Mouse (Mus musculus): ENCODE measurements around the gene Lamb2. TPM values are rescaled to one million over a fixed set of nuclear protein-coding genes. Genes with fewer than 3 reads are reported as not detected.

Lamb2 gene
- total RNA-seq, 2 experiments from 2014 or later, result 117 to 126 TPM

Other genes with a start within 250 kb of the Lamb2 start
- gene Dag1, start 215.8 kb upstream of the Lamb2 start, total RNA-seq (2021), result 100 to 1,000 TPM; 166 to 173 TPM
- 10 to 100 TPM; 12.3 to 13.1 TPM for gene Nicn1, start 189.3 kb upstream of the Lamb2 start, total RNA-seq (2021)
- 1 to 10 TPM in 1 of 2 experiments, under 1 TPM in 1; 0.83 to 1.0 TPM for gene Amt, start 182.9 kb upstream of the Lamb2 start, total RNA-seq (2021)
- gene Rhoa, start 173.6 kb upstream of the Lamb2 start, total RNA-seq (2021), result 100 to 1,000 TPM in 1 of 2 experiments, 10 to 100 TPM in 1; 91.8 to 111 TPM
- gene Tcta, start 173.6 kb upstream of the Lamb2 start, total RNA-seq (2021), result 10 to 100 TPM; 28.0 to 35.6 TPM
- 10 to 100 TPM; 63.2 to 67.5 TPM for gene Gpx1, start 140.8 kb upstream of the Lamb2 start, total RNA-seq (2021)
- gene Usp4, start 131.9 kb upstream of the Lamb2 start, total RNA-seq (2021), result 10 to 100 TPM; 81.6 to 89.2 TPM
- gene 1700102P08Rik, start 86.9 kb upstream of the Lamb2 start, total RNA-seq (2021), result 1 to 10 TPM in 1 of 2 experiments, under 1 TPM in 1; 0.85 to 1.4 TPM
- gene Ccdc36, start 51.3 kb upstream of the Lamb2 start, total RNA-seq (2021), result not detected
- not detected for gene BC048562, start 43.3 kb upstream of the Lamb2 start, total RNA-seq (2021)
- 10 to 100 TPM; 14.4 to 15.2 TPM for gene Ccdc71, start 19.2 kb upstream of the Lamb2 start, total RNA-seq (2021)
- 1 to 10 TPM; 1.8 to 2.2 TPM for gene Klhdc8b, start 18.2 kb upstream of the Lamb2 start, total RNA-seq (2021)
- 100 to 1,000 TPM; 126 to 127 TPM for gene Usp19, start 10.9 kb downstream of the Lamb2 start, total RNA-seq (2021)
- gene Qars, start 28.0 kb downstream of the Lamb2 start, total RNA-seq (2021), result 10 to 100 TPM; 83.0 to 86.4 TPM
- gene Qrich1, start 37.1 kb downstream of the Lamb2 start, total RNA-seq (2021), result 10 to 100 TPM; 47.3 to 57.4 TPM
- 10 to 100 TPM; 61.3 to 63.2 TPM for gene Impdh2, start 80.5 kb downstream of the Lamb2 start, total RNA-seq (2021)
- 10 to 100 TPM; 29.3 to 30.0 TPM for gene Ndufaf3, start 87.7 kb downstream of the Lamb2 start, total RNA-seq (2021)
- 1 to 10 TPM; 7.5 to 8.9 TPM for gene Dalrd3, start 90.2 kb downstream of the Lamb2 start, total RNA-seq (2021)
- gene Wdr6, start 99.0 kb downstream of the Lamb2 start, total RNA-seq (2021), result 1 to 10 TPM; 6.4 to 7.9 TPM
- gene P4htm, start 117.9 kb downstream of the Lamb2 start, total RNA-seq (2021), result 1 to 10 TPM; 3.4 to 4.1 TPM
- gene Arih2, start 169.7 kb downstream of the Lamb2 start, total RNA-seq (2021), result 10 to 100 TPM; 73.1 to 84.5 TPM
- 10 to 100 TPM; 68.1 to 85.0 TPM for gene Slc25a20, start 182.4 kb downstream of the Lamb2 start, total RNA-seq (2021)
- gene Prkar2a, start 209.6 kb downstream of the Lamb2 start, total RNA-seq (2021), result 100 to 1,000 TPM; 164 to 169 TPM

Measured in gastrocnemius, adult 18-20 months (tissue).